Mouse (Mus musculus): Measurements from ENCODE around the gene Bsdc1. TPM values are rescaled to one million over a fixed set of nuclear protein-coding genes. Genes with fewer than 3 reads are reported as not detected.
"Not testable (repeated sequence)": the region's sequence is repeated elsewhere in the genome, so short reads cannot be mapped to it uniquely, and the experiment has no call there.

The Bsdc1 gene
- total RNA-seq (2021), result 10 to 100 TPM; 48.2 to 52.0 TPM
- long read RNA-seq, experiment 1, transcript Bsdc1-201 (11 exons, 2,823 nt), result major isoform, 30 of 49 reads
- long read RNA-seq, experiment 1, partial matches to known transcripts, result 17 of 49 reads
- long read RNA-seq, experiment 1, other reads (novel, unspliced or antisense), result 2 of 49 reads
- long read RNA-seq, experiment 2, transcript Bsdc1-201 (11 exons, 2,823 nt), result major isoform, 29 of 44 reads
- long read RNA-seq, experiment 2, partial matches to known transcripts, result 11 of 44 reads
- long read RNA-seq, experiment 2, other reads (novel, unspliced or antisense), result 4 of 44 reads

DNA sequence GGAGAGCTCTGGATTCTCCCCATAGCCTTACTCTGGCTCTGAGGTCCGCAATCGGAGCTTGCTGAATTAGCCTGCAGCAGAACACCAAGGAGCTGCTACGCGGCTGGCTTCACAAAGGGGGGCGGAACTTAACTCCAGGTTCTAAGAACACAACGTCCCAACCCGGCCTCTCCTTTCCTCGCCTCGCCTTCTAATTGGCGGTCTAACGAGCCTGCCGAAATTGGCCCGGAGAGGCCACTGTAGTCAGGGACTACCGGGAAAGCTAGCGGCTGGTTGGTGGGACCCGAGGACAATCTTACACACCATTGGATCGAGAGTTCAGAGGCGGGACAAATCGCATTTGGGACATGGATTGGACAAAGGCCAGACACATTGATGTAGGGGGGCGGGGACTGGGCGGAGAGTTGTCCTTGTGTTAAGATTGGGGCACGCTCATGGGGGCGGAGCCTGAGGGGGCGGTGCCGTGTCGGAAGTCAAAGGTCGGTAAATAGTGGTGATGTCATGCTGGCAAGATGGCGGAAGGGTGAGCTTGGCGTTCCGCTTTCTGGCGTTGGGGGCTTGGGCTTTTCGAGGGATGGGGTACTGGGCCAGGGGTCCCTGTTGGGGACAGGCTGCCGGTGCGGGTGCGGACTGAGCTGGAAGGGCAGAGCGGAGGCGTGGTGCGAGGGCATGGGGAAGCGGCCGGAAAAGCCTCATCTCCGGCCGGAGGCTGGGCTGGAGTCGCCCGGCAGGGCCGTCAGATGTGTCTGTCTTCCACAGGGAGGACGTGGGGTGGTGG is at the start of gene Bsdc1:
Bsdc1 (plus strand) TSS at position 399 of the 778 bp plus-strand sequence.
- peak; percentile 99 to 100 for DNase-seq (ENCODE audit: low spot score in 2 of 2)
- intact Hi-C loops (cut with DNase I), result loop anchor here (5.0 kb wide), 1 partner anchor 124 kb away; the partner anchor contains the start of genes Rbbp4 and Zbtb8os

DNA sequence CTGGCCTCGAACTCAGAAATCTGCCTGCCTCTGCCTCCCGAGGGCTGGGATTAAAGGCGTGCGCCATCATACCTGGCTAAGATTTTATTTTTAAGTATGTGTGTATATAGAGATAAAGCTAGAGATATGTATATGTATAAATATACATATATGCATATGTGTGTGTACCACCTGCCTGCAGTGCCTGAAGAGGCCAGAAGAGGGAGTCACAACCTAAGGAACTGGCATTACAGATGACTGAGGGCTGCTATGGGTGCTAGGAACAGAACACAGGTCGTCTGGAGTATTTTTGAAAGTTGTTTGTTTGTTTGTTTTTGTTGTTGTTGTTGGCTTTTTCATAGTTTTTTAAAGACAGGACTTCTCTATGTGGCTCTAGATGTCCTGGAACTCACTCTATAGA is 45.5 kb upstream of the Bsdc1 start:
- no peak for DNase-seq (ENCODE audit: low spot score in 2 of 2)
- intact Hi-C loops (cut with DNase I), result no loop called here

DNA sequence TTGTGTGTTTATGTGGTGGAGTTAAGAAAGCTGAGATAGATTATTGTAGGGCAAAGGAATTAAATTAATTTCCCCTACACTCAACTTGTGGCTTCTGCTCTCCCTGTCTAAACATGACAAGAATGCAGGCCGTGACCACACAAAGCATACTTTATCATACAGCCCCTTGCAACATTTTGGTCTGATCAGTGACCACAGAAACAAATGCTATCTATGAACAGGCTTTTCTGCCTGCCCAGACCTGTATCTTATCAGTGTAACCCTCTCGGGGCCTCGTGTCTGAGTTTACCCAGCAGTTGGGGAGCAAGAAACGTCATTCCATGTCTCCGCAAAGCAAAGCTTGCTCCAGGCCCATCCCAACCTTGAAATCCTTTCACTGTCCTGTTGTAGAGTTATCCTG is 44.9 kb upstream of the Bsdc1 start:
- intact Hi-C loops (cut with DNase I), result no loop called here
- DNase-seq (ENCODE audit: low spot score in 2 of 2), result no peak

DNA sequence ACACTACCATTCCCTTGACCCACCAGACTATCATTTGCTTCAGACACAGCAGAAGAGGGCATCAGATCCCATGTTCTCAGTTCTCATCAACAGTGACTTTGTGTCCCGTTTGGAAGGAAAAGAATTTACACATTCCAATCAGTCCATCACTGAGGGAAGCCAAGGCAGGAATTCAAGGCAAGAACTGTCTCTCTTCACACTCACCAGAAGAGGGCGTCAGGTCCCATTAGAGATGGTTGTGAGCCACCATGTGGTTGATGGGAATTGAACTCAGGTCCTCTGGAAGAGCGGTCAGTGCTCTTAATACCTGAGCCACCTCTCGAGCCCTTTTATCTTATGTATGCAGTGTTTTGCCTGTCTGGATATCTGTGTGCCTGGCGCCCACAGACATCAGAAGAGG is 43.1 kb upstream of the Bsdc1 start:
- DNase-seq (ENCODE audit: low spot score in 2 of 2), result no peak
- intact Hi-C loops (cut with DNase I), result no loop called here

DNA sequence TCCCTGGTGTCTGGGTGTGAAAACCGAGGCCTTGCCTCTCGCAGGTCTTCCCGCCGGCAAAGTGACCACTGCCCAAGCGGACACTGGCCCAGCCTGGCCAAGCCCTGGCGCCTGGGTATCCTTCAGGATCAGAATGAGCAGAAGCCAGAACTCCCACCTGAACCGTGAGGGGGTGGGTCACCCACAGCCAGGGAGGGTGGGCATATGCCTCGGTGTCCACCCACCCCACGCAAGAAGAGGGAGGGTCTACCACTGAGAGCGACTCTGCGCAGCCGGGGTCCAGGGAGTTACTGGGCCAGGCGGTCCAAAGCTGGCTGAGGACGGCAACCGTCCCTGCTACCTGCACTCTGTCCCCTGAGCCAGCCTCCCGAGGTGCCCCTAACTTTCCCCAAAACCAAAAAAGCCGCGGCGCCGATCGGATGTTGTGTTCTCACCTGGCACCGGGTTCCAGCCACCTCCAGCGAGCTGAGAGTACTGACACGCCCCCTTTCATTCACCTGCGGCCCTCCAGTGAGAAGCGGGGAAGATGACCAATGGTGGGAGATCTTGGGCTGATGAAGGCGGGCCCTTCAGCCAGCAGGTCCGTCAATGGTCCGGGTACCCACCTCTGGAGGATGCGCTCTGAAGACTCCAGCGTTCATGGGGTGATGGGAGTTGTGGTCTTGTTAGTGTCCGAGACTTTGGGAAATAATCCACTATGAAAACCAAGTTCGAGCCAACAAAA is 20.9 kb upstream of the Bsdc1 start, which contains the start of gene Zbtb8b:
Zbtb8b (minus strand) TSS at position 514 of the 724 bp plus-strand sequence.
- intact Hi-C loops (cut with DNase I), result no loop called here
- peak; percentile 83 to 85 for DNase-seq (ENCODE audit: low spot score in 2 of 2)

DNA sequence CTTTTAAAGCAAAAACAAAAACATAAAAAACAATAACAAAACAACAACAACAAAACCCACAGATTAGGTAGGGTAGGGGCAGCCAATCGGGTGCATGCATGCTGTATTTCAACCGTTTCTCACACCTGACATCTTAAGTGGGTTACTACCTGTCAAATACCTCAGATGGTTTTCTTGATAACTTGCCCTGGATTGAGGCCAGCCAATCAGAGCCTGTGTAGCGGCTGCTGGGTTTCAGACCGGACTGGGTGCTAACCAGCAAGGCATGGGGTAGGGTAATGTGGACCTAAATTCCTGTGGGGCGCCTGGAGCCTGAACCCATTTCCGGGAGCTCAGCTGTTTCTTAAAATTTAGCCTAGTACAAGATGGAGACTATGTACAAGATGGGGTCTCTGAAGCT is 20.2 kb upstream of the Bsdc1 start:
- intact Hi-C loops (cut with DNase I), result no loop called here
- DNase-seq (ENCODE audit: low spot score in 2 of 2), result no peak

DNA sequence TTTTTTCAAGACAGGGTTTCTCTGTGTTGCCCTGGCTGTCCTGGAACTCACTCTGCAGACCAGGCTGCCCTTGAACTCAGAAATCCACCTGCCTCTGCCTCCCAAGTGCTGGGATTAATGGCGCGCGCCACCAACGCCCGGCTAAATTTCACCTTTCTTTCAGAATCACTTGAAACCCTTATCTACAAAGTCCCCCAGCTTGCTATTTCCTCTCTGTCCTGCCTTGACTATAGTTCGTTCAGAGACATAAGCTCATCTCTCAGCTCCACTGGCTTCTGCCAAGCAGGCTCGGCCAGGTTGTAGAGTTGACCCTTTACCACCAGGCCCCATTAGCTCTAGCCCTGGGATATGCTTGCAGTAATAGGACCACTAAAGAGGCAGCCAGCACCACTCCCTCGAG is 14.0 kb upstream of the Bsdc1 start:
- no peak for DNase-seq (ENCODE audit: low spot score in 2 of 2)
- intact Hi-C loops (cut with DNase I), result no loop called here

DNA sequence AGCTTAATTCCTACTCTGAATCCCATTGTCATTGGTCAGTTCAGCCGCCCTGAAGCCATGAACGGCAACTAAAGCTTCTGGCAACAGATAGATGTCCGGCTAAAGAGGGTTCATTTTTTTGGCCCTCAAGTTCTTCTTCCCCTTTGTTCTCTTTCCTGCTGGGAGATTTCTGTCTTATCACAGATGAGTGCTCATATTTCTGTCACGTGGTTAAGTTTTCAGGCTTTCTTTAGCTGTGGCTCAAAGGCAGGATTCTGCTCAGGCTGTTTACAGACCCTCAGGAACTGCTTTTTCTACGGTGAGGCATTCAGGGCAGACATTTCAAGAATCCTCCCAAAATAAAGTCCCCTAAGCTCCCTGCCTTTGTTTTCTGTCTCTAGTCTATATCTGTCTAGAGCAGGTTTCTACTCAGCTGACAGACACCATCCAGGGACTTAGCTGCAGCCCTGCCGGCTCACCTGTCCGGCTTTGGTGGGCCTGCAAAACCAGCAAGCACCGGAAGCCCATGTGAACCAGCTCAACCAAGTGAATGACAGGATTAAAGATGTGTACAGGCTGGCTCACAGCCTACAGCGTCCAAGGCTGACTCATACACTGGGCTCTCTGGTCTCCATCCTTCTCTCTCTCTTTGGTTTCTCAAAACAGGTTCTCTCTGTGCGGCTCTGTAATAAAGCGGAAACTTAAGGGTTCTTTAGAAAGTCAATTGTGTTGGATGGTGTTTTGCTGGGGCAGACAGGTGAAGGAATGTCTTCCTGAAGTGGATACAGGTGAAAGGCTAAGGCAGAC is 13.4 kb upstream of the Bsdc1 start:
- intact Hi-C loops (cut with DNase I), result no loop called here
- no peak for DNase-seq (ENCODE audit: low spot score in 2 of 2)

DNA sequence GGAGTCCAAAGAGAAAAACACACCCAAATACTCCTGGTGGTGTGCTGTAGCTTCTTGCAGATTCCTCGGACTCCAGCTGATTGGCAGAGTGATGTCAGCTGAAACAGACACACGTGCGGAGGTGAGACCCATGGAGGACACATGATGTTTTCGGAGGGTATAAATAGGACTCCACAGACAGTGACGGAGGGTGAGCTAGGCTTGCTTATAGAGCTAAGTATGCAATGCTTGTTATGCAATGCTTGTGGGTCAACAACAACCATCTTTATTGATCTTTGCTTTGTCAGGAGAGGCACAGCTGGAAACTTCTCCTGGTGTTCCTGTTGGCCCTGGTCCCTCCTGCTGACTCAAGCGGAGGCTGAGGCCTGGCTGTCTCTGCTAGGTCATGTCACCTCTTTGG is 12.7 kb upstream of the Bsdc1 start:
- no peak for DNase-seq (ENCODE audit: low spot score in 2 of 2)
- intact Hi-C loops (cut with DNase I), result no loop called here

DNA sequence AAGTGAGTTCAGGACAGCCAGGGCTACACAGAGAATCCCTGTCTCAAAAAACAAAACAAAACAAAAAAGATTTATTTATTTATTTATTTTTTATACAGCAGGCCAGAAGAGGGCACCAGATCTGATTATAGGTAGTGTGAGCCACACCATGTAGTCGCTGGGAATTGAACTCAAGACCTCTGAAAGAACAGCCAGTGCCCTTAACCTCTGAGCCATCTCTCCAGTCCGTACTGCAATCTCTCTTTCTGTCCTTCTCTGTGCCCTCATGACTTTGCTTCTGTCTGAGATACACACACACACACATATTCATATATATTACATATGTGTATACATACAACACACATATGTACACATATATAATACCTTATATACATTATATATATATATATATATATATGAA is 10.5 kb upstream of the Bsdc1 start:
- no peak for DNase-seq (ENCODE audit: low spot score in 2 of 2)
- intact Hi-C loops (cut with DNase I), result loop anchor here (10.0 kb wide), 1 partner anchor 336 kb away; no protein-coding TSS in a partner anchor

DNA sequence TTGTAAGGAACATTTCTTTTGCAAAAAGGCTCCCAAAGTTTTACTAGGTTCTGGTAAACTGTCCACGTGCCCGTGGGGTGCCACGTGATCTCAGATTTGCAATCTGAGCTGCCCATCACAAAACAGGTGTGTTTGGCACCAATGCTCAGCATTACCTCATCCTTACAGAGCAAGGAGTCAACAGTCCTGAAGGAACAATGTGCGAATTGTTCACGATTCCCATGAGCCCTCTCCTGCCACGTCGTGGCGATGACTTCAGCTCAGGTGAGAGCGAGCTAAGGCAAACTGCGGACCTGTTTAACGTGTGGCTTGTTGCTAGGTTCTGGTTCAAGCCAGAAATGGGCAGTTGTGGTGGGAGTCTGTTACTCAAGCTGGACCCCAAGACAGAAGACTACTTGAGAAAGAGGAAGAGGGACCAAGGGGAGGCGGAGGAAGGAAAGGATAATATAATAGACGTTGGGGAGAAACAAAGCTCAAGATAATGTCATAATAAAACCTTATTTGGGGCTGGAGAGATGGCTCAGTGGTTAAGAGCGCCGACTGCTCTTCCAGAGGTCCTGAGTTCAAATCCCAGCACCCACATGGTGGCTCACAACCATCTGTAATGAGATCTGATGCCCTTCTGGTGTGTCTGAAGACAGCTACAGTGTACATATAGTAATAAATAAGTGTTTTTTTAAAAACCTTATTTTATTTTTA is 9.8 kb upstream of the Bsdc1 start:
- intact Hi-C loops (cut with DNase I), result loop anchor here (10.0 kb wide), 1 partner anchor 337 kb away; no protein-coding TSS in a partner anchor
- DNase-seq (ENCODE audit: low spot score in 2 of 2), result no peak

DNA sequence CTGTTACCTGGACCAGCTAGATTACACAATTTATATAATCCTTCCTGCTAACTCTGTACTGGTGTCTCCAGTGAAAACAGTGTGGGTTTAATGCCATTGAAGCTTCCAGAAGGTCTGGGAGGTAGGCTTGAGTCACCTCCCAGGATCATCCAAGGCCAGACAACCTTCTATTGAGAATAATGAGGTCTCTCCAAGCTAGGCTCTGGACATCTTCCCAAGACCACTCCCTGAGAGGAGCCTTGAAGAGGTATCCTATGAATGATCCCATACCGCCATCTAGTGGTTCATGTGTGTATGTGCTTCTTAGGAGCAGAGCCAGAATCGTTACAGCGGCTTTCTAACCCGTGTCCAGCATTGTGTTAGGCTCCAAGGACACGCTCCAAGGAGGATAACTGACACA is 6.1 kb upstream of the Bsdc1 start:
- DNase-seq (ENCODE audit: low spot score in 2 of 2), result peak; percentile 77 to 88
- intact Hi-C loops (cut with DNase I), result loop anchor here (5.0 to 10.0 kb wide), 2 partner anchors 243 to 340 kb away; no protein-coding TSS in a partner anchor

DNA sequence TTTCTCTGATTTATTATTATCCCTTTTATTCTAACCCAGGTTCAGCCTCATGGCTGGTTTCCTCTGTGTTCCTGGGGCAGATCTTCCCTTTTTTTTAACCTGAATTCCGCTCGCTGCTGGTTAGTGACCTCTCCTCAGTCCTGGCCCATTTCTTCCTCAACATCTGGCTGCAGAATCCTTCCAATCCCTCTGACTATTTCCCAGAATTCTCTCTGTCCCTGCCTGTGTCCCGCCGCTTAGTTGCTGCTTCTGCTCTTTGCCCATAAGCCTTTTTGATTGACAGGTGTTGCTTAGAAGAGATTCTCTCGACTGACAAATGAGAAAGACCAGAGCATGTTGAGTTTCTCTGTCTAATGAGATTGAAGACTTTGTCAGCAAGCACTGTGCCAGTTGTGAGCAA is 5.3 kb upstream of the Bsdc1 start:
- DNase-seq (ENCODE audit: low spot score in 2 of 2), result no peak
- intact Hi-C loops (cut with DNase I), result loop anchor here (2.0 to 10.0 kb wide), 3 partner anchors 105 to 341 kb away; no protein-coding TSS in a partner anchor

DNA sequence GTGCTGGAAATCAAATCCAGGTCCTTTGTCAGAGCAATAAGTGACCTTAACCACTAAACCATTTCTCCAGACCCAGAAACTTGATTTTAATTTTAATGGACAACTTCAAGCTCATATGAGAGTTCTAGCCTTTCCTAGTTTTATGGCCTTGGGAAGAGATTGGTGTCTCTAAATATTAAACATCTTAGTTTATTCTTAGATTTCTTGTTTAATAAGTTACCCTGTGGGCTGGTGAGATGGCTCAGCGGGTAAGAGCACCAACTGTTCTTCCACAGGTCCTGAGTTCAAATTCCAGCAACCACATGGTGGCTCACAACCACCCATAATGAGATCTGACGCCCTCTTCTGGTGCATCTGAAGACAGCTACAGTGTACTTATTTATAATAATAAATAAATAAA is 4.1 kb upstream of the Bsdc1 start:
- intact Hi-C loops (cut with DNase I), result loop anchor here (2.0 to 10.0 kb wide), 3 partner anchors 107 to 343 kb away; no protein-coding TSS in a partner anchor
- DNase-seq (ENCODE audit: low spot score in 2 of 2), result not testable (repeated sequence)

DNA sequence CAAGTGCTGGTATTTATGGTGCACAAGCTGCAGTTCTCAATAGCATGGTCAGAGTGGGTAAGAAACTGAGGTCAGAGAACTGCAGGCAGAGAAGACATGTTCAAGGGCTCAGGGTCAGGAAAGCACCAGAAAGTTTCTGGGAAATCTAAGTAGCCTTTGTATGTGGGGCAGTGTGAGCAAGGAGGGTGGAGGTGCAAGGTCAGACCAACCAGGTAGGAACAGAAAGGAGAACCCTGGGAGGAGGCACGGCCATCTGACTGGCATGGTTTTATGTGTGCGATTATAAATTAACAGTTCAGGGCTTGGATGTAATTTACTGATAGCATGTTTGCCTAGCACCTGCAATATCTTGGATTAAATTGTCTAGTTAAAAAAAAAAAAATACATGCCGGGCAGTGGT is 1.7 kb upstream of the Bsdc1 start:
- DNase-seq (ENCODE audit: low spot score in 2 of 2), result no peak
- intact Hi-C loops (cut with DNase I), result loop anchor here (5.0 to 10.0 kb wide), 3 partner anchors 122 to 345 kb away; partner anchors contain the start of genes Rbbp4 and Zbtb8os

DNA sequence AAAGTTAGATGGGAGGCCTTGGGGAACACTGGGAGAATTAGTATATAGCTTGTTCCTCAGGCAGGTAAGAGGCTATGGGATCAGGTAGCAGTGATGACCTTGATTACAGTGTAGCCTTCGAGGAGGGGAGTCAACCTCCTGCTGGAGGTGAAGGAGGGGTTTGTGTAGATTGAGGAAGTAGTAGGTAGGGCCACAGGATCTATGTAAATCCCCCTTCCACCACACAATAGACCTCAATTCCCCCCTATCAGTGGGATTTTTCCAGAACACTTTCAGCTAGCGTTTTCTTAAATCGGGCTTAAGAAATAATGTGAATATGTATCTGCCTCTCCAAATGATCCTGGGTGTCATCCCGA is 576 bp upstream of the Bsdc1 start:
- intact Hi-C loops (cut with DNase I), result loop anchor here (5.0 kb wide), 1 partner anchor 124 kb away; the partner anchor contains the start of genes Rbbp4 and Zbtb8os
- no peak for DNase-seq (ENCODE audit: low spot score in 2 of 2)

DNA sequence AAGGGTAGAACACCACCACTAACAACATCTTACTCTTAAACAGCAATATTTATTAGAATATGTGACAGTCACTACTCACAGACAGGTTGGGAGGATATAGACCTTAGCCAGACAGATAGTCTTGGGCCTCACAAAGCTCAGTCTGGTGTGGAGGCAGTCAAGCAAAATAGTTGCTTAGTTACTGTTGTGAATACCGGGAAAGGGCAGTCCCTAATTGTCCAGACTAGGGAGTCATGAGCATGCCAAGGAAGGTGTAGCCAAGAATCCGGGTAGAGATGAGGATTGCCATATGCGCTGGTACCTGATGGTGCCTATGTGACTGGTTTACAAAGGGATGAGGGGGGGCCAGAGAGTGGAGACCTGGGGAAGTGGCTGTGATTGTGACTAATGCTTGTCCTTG is 737 bp downstream of the Bsdc1 start:
- no peak for DNase-seq (ENCODE audit: low spot score in 2 of 2)
- intact Hi-C loops (cut with DNase I), result loop anchor here (5.0 kb wide), 1 partner anchor 125 kb away; the partner anchor contains the start of genes Rbbp4 and Zbtb8os

All from left cerebral cortex, postnatal 14 days (tissue).